Mouse (Mus musculus) embryonic facial prominence, embryonic 12.5 days (tissue): ENCODE measurements around the gene Ntm. TPM values are rescaled to one million over a fixed set of nuclear protein-coding genes. Genes with fewer than 3 reads are reported as not detected.

Experiments used
- ATAC-seq: fragments of 200-750 bp; cut with Nextera tagmentation; 2 replicates; pipeline ENCODE4 v1.8.0; 2017; ENCODE audit not compliant: insufficient number of reproducible peaks, insufficient read depth, low FRiP score, low TSS enrichment
- H3K27ac ChIP-seq: fragments of 300-500 bp; sonication (generic); 2 replicates; pipeline ENCODE4 v1.5.1; 2016; ENCODE audit warnings: mild to moderate bottlenecking
- H3K27me3 ChIP-seq: fragments of 300-500 bp; sonication (generic); 2 replicates; pipeline ENCODE4 v1.6.1; 2016; ENCODE audit warnings: mild to moderate bottlenecking, moderate library complexity
- H3K36me3 ChIP-seq: fragments of 300-500 bp; sonication (generic); 2 replicates; pipeline ENCODE4 v1.6.1; 2016; ENCODE audit warnings: mild to moderate bottlenecking
- H3K4me1 ChIP-seq: fragments of 300-500 bp; sonication (generic); 2 replicates; pipeline ENCODE4 v1.6.1; 2016
- H3K4me2 ChIP-seq: fragments of 300-500 bp; sonication (generic); replicated peaks from 2 replicates; pipeline ENCODE4 v1.6.1; 2016; ENCODE audit warnings: mild to moderate bottlenecking, moderate library complexity
- H3K4me3 ChIP-seq: fragments of 300-500 bp; sonication (generic); 2 replicates; pipeline ENCODE4 v1.5.1; 2016; ENCODE audit warnings: mild to moderate bottlenecking
- H3K9ac ChIP-seq: fragments of 300-500 bp; sonication (generic); 2 replicates; pipeline ENCODE4 v1.6.1; 2016; ENCODE audit warnings: mild to moderate bottlenecking, moderate library complexity
- H3K9me3 ChIP-seq: fragments of 300-500 bp; sonication (generic); 2 replicates; pipeline ENCODE4 v1.6.1; 2016; ENCODE audit warnings: mild to moderate bottlenecking, moderate library complexity
- WGBS: fragments of 180-500 bp; shearing (Covaris S2); methylation state at CpG from one replicate; pipeline ENCODE4 v1.1.7; 2016; 5-methylcytosine and 5-hydroxymethylcytosine counted together
- polyA plus RNA-seq: library from polyadenylated mRNA; unstranded; fragments of >200 nt; fragmentation: Nextera tagmentation; extraction: Ambion mirVana; gene quantifications from 2 replicates; pipeline ENCODE4 v1.2.1, GENCODE M21; 2016

Ntm gene
- polyA plus RNA-seq, 1 experiment from 2014 or later: 23.0 TPM

- no peak; the same call in 1 of the 2 replicates for ATAC-seq
- no peak overlapping the region for H3K27ac ChIP-seq
- H3K36me3 ChIP-seq: no peaks in the 10 kb centered on the region
- H3K4me3 ChIP-seq: no peak overlapping the region
- 7% methylated on average over 2 of the region's 2 CpGs for WGBS
- peaks cover 8% of the 10 kb centered on the region; the same call in 1 of the 2 replicates for H3K4me1 ChIP-seq
- no peak overlapping the region for H3K9ac ChIP-seq
- no peaks in the 10 kb centered on the region for H3K27me3 ChIP-seq
- H3K4me2 ChIP-seq: no peak overlapping the region
- H3K9me3 ChIP-seq: no peaks in the 10 kb centered on the region
These were observed 129.2 kb downstream of the Ntm start for GRCm38 (mm10) chr9:29833781-29834180.

- Histone ChIP-seq H3K27me3 (no peaks in the 10 kb centered on the region), H3K4me3 (no peak overlapping the region), H3K4me1 (no peaks in the 10 kb centered on the region), H3K9me3 (no peaks in the 10 kb centered on the region), H3K9ac (no peak overlapping the region), H3K4me2 (no peak overlapping the region), H3K27ac (no peak overlapping the region), H3K36me3 (no peaks in the 10 kb centered on the region)
- 59% methylated on average over 5 of the region's 5 CpGs for WGBS
- ATAC-seq: no peak
These were observed 135.7 kb downstream of the Ntm start for GRCm38 (mm10) chr9:29827240-29827660.

DNA sequence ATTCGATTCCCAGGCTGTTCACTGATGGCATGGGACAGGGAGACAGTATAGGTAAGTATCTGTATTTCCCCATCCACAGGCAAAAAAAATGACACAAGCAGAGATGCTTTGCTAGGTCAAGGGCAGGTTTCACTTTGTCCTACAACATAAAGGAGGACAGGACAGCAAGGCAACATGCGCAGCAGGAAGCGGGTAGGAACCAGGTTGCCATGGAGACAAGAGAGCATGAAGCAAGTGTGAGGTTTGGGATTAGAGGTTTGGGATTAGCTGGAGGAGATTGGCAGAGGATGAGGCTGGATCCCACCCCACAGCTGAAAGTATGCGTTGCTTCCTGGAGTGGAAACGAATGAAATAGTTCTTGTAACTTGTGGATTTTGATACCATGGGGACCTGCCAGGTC, 137.7 kb downstream of the Ntm start:
- no peaks in the 10 kb centered on the region for H3K36me3 ChIP-seq
- no peak overlapping the region for H3K27ac ChIP-seq
- H3K4me2 ChIP-seq: no peak overlapping the region
- no peak overlapping the region for H3K4me3 ChIP-seq
- WGBS: 93% methylated on average over 5 of the region's 5 CpGs
- H3K9me3 ChIP-seq: no peaks in the 10 kb centered on the region
- no peaks in the 10 kb centered on the region for H3K4me1 ChIP-seq
- ATAC-seq: no peak
- H3K9ac ChIP-seq: no peak overlapping the region
- H3K27me3 ChIP-seq: no peaks in the 10 kb centered on the region

GRCm38 (mm10) chr9:29823716-29824115, 139.2 kb downstream of the Ntm start:
- H3K4me1 ChIP-seq: no peaks in the 10 kb centered on the region
- H3K4me2 ChIP-seq: no peak overlapping the region
- no peak overlapping the region for H3K4me3 ChIP-seq
- no peaks in the 10 kb centered on the region for H3K9me3 ChIP-seq
- H3K9ac ChIP-seq: no peak overlapping the region
- H3K36me3 ChIP-seq: no peaks in the 10 kb centered on the region
- no peak for ATAC-seq
- no peaks in the 10 kb centered on the region for H3K27me3 ChIP-seq
- H3K27ac ChIP-seq: no peak overlapping the region
- 74% methylated on average over 4 of the region's 4 CpGs for WGBS

DNA sequence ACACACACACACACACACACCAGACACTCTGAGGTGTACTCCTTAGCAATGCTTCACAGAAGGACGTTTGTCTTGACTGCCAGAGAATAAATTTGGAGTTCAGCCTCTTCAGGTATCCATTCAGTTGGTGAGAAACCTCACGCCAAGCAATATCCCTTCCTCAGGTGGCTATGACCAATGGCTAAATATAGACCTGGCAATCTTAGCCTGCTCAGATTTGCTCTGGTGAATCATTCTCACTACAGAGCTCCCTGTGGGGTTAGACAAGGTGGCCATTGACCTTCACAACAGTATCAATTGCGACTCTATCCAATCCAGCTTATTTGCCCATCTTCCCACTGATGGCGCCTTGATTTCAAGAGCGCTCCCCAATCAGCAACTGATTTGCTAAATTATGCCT, 150.3 kb downstream of the Ntm start:
- Histone ChIP-seq H3K4me2 (no peak overlapping the region), H3K27ac (no peak overlapping the region), H3K9ac (no peak overlapping the region), H3K4me1 (no peaks in the 10 kb centered on the region), H3K36me3 (no peaks in the 10 kb centered on the region), H3K27me3 (no peaks in the 10 kb centered on the region), H3K9me3 (no peaks in the 10 kb centered on the region), H3K4me3 (no peak overlapping the region)
- ATAC-seq: no peak
- WGBS: 78% methylated on average over 5 of the region's 5 CpGs

DNA sequence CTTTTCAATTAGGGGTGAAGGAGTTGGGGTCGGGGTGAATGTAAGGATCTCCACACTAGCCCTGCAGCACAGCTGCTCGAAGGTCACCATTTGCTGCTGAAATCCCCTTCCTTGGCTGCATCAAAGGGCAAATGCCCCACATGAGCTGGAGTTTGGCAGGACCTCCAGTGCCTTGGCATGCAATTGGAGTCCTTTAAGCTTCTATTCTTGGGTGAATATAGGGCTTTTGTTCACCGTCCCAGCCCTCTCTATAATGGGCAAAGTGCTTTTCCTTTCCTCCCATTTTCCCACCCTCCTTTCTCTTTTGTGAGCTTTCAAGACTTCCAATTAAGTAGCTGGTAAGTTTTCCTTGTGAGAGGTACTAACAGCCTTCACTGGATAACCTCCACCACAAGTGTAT, 156.2 kb downstream of the Ntm start:
- WGBS: 51% methylated on average over 3 of the region's 3 CpGs
- Histone ChIP-seq H3K36me3 (no peaks in the 10 kb centered on the region), H3K27ac (no peak overlapping the region), H3K9me3 (no peaks in the 10 kb centered on the region), H3K4me2 (no peak overlapping the region), H3K4me1 (no peaks in the 10 kb centered on the region; the same call in 1 of the 2 replicates), H3K27me3 (no peaks in the 10 kb centered on the region), H3K4me3 (no peak overlapping the region), H3K9ac (no peak overlapping the region)
- ATAC-seq: no peak

GRCm38 (mm10) chr9:29804483-29804882, 158.5 kb downstream of the Ntm start:
- no peak overlapping the region for H3K27ac ChIP-seq
- no peaks in the 10 kb centered on the region for H3K9me3 ChIP-seq
- no peak overlapping the region for H3K4me3 ChIP-seq
- H3K36me3 ChIP-seq: no peaks in the 10 kb centered on the region
- ATAC-seq: no peak
- H3K9ac ChIP-seq: no peak overlapping the region
- H3K27me3 ChIP-seq: no peaks in the 10 kb centered on the region
- 90% methylated on average over 9 of the region's 9 CpGs for WGBS
- no peak overlapping the region for H3K4me2 ChIP-seq
- no peaks in the 10 kb centered on the region; the same call in 1 of the 2 replicates for H3K4me1 ChIP-seq

DNA sequence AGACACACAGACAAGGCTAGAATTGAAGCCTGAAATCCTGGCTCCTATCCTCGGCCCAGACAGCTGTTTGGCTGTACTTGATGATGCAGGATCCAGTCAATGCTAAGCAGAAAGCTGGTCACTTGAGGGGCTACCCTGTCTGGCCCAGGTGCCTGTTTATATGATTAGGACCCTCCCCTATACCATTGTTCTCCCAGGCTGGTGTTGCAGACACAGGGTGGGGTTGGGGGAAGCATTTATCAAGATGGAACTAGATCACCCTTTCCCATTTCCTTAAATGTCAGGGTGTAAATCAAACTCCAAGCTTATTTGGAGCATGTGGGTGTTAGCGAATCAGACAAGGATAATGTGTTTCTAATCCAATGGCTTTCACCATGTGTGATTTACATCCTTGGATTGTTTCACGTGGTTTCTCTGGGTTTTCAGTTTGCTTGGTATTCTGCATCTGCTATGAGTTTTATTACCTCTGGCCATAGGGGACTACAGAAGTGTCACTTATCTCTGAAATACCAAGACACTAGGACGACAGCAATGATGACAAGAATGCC, 159.1 kb downstream of the Ntm start:
- Histone ChIP-seq H3K4me2 (no peak overlapping the region), H3K4me1 (no peaks in the 10 kb centered on the region; the same call in 1 of the 2 replicates), H3K36me3 (no peaks in the 10 kb centered on the region), H3K9me3 (no peaks in the 10 kb centered on the region), H3K27me3 (no peaks in the 10 kb centered on the region), H3K4me3 (no peak overlapping the region), H3K9ac (no peak overlapping the region), H3K27ac (no peak overlapping the region)
- 55% methylated on average over 4 of the region's 4 CpGs for WGBS
- ATAC-seq: no peak

DNA sequence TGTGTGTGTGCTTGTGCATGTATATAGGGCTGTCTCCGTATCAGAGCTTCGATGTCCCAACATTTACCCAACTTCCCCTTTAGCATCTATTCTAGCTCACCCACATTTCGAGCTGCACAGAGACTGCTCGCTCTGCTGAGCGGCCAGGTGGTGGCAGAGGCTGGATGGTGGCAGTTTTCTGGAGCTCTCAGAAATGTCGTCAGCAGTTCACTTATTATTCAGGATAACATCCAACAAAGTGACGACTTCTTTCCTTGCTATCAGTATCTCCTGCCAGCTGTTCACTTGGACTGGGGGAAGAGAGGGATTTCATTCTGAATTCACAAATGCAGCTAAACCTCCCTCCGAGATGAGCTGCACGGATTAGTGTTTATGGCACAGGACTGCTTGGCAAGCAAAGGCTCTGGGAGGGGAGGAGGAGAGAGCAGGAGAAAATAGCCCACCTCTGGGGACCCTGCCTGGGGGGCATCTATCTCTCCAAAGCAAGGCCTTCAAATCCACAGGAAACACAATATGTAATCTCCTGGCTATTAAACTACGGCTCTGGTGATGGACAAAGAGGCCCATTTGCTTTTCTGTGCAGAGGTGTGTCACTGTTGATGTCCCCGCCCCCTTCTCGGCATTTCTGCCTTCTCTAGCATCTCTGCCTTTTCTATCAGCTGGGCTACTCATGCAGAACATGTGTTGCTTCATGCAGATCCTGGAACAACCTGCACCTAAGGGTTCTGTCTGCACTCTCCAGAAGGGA, 159.8 kb downstream of the Ntm start:
- Histone ChIP-seq H3K9me3 (no peaks in the 10 kb centered on the region), H3K4me3 (no peak overlapping the region), H3K27me3 (no peaks in the 10 kb centered on the region), H3K4me2 (peak overlapping the region; percentile 7; the same call in 1 of the 2 replicates), H3K27ac (no peak overlapping the region), H3K36me3 (no peaks in the 10 kb centered on the region), H3K4me1 (no peaks in the 10 kb centered on the region; the same call in 1 of the 2 replicates), H3K9ac (no peak overlapping the region)
- ATAC-seq: no peak
- 34% methylated on average over 12 of the region's 12 CpGs for WGBS

DNA sequence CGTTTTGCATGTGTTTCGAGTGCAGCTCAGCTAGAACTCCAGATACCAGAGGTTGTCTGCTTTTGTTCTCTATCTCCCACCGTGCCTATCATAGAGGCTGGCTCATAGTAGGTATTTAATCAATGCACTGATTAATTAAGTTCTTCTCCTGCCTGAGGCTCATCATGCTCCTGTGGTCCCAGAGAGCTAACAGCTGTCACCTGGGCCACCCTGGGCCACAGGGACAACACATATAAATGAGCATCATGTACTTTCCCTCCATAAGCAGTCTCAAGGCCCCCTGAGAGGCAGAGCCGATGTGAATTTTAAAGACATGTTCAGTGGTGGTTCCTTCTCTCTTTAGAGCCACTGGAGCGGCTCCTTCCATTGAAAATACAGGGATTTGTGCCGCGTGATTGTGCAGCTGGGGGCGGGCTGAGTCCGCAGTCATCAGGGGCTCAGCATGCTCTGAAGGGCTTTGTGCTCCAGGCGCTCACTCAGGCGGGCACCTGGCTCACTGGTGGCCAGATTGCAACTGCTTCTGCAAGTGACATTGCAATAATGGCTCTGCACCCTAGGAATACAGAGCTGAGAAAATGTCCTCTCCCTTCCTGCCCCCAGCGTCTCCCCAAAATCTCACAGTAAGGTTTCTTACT, 160.8 kb downstream of the Ntm start:
- 28% methylated on average over 12 of the region's 12 CpGs for WGBS
- Histone ChIP-seq H3K4me2 (0 out of 2 replicates have a peak overlapping the region, but pooled peaks have one; percentile 5), H3K4me1 (no peaks in the 10 kb centered on the region; the same call in 1 of the 2 replicates), H3K27me3 (no peaks in the 10 kb centered on the region), H3K4me3 (no peak overlapping the region), H3K36me3 (no peaks in the 10 kb centered on the region), H3K9ac (no peak overlapping the region), H3K27ac (no peak overlapping the region), H3K9me3 (no peaks in the 10 kb centered on the region)
- 0 out of 2 replicates have a peak, but pooled peaks have one; percentile 52 for ATAC-seq

DNA sequence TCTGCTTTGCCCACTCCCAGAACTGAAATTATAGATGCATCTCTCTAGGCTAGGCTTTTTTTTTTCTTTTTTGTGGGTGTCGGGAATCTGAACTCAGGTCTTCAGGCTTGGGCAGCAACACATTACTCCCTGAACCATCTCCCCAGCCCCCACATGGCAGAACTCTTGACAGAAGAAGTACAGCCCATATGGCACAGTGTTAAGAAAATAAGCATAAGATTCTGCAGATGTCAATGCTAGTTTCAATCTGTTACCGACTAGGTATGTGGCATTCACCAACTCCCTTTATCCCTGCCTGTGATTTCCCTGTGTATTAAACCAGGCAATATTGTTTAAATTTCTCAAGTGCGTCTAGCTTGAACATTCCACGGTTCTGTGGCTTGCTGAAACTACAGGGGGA, 166.7 kb downstream of the Ntm start:
- Histone ChIP-seq H3K9me3 (no peaks in the 10 kb centered on the region), H3K9ac (no peak overlapping the region), H3K36me3 (no peaks in the 10 kb centered on the region), H3K4me2 (no peak overlapping the region), H3K4me1 (no peaks in the 10 kb centered on the region), H3K27ac (no peak overlapping the region), H3K4me3 (no peak overlapping the region), H3K27me3 (no peaks in the 10 kb centered on the region)
- 59% methylated on average over 4 of the region's 4 CpGs for WGBS
- no peak for ATAC-seq
